Mouse (Mus musculus): ENCODE measurements around the gene C1qtnf9. TPM values are rescaled to one million over a fixed set of nuclear protein-coding genes. Genes with fewer than 3 reads are reported as not detected.

The C1qtnf9 gene
- polyA plus RNA-seq, 1 experiment from 2014 or later = 3.0 TPM

DNA sequence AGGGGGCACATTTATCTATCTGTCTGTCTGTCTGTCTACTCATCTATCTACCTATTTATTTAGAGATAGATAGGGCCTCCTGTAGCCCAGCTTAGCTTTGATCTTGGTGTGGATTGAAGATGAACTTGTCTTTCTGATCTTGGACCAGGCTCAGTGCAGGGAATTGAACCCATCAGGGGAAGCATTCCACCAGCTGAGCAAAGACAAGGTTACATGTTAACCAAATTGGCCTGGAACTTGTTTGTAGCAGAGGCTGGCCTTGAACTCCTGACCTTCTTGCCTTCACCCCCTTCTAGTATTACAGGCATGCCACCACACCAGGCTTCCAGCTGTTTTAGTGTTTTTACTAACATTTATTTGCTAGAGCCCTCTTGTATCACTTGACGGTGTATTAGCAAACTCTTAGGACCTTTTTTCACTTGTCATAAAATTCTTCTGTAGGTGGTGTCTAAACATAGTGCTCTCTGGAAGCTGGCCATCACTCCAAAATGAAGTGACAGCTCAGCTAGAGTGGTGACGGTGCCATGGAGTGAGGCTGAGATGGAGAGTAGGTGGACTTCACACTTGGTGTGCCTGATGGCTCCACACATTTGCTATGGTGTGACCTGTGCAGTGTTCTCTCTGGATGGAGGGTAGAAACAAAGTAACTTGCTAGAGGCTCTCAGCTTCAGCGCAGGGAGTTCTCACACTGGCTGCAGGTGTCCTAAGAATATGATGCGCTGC, 28.8 kb downstream of the C1qtnf9 start:
- TF ChIP-seq CTCF (IDR thresholded peaks at IDR 0.05; ENCODE audit: low read depth) = no peak
- ATAC-seq (ENCODE audit: low FRiP score, low TSS enrichment) (no peak), DNase-seq (ENCODE audit: low spot score) (no peak)
- no peak overlapping the region for H3K9ac ChIP-seq (ENCODE audit: low read length)
- 82% methylated on average over 4 of the region's 4 CpGs for WGBS
- H3K27me3 ChIP-seq (ENCODE audit: control insufficient read depth, insufficient read depth, low read length) = no peaks in the 10 kb centered on the region
- no peaks in the 10 kb centered on the region for H3K4me1 ChIP-seq (replicated peaks; ENCODE audit: control insufficient read depth, insufficient read depth)
- no peaks in the 10 kb centered on the region for H3K9me3 ChIP-seq (ENCODE audit: control insufficient read depth, low read length)
- H3K27ac ChIP-seq (replicated peaks) = no peak overlapping the region
- H3K4me2 ChIP-seq (replicated peaks; ENCODE audit: low read depth) = no peak overlapping the region
- no peak overlapping the region for H3K4me3 ChIP-seq (ENCODE audit: low read depth, low read length)
- peaks cover 10% of the 10 kb centered on the region; the same call in 1 of the 2 replicates for H3K36me3 ChIP-seq (ENCODE audit: control insufficient read depth, insufficient read depth, low read length)

- no peak overlapping the region for H3K27ac ChIP-seq (replicated peaks)
- ATAC-seq (ENCODE audit: low FRiP score, low TSS enrichment) (no peak), DNase-seq (ENCODE audit: low spot score) (no peak)
- no peaks in the 10 kb centered on the region for H3K9me3 ChIP-seq (ENCODE audit: control insufficient read depth, low read length)
- H3K27me3 ChIP-seq (ENCODE audit: control insufficient read depth, insufficient read depth, low read length) = no peaks in the 10 kb centered on the region
- H3K4me3 ChIP-seq (ENCODE audit: low read depth, low read length) = no peak overlapping the region
- H3K36me3 ChIP-seq (ENCODE audit: control insufficient read depth, insufficient read depth, low read length) = peaks cover 11% of the 10 kb centered on the region; the same call in 1 of the 2 replicates
- no peaks in the 10 kb centered on the region for H3K4me1 ChIP-seq (replicated peaks; ENCODE audit: control insufficient read depth, insufficient read depth)
- no peak for TF ChIP-seq EP300 (optimal IDR thresholded peaks at IDR 0.05)
- TF ChIP-seq CTCF (IDR thresholded peaks at IDR 0.05; ENCODE audit: low read depth) = no peak
- no peak overlapping the region for H3K4me2 ChIP-seq (replicated peaks; ENCODE audit: low read depth)
- H3K9ac ChIP-seq (ENCODE audit: low read length) = no peak overlapping the region
- 87% methylated on average over 5 of the region's 5 CpGs for WGBS
Observed at GRCm38 (mm10) chr14:60797596-60797995, 29.7 kb downstream of the C1qtnf9 start.

DNA sequence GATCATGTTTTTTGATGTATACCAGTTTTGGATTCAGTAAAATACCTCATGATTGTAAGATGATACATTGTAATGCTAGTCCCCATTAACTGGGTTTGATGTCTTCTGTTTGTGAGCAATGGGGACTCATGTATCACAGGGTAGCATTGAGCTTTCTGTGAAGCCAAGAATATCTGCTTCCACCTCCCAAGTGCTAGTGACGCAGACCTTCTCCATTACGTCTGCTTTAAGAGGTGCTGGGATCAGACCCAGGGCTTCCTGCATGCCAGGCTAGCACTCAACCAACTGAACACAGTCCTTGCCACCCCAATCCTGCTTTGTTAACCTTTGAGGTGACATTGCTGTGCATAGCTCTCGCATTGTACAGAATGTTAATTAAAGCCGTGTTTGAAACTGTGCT, 30.8 kb downstream of the C1qtnf9 start:
- no peak for TF ChIP-seq EP300 (optimal IDR thresholded peaks at IDR 0.05)
- TF ChIP-seq CTCF (IDR thresholded peaks at IDR 0.05; ENCODE audit: low read depth) = no peak
- Histone ChIP-seq H3K36me3 (ENCODE audit: control insufficient read depth, insufficient read depth, low read length) (peaks cover 13% of the 10 kb centered on the region; the same call in 1 of the 2 replicates), H3K4me3 (ENCODE audit: low read depth, low read length) (no peak overlapping the region), H3K4me2 (replicated peaks; ENCODE audit: low read depth) (no peak overlapping the region), H3K9ac (ENCODE audit: low read length) (no peak overlapping the region), H3K9me3 (ENCODE audit: control insufficient read depth, low read length) (no peaks in the 10 kb centered on the region), H3K4me1 (replicated peaks; ENCODE audit: control insufficient read depth, insufficient read depth) (no peaks in the 10 kb centered on the region), H3K27ac (replicated peaks) (no peak overlapping the region), H3K27me3 (ENCODE audit: control insufficient read depth, insufficient read depth, low read length) (no peaks in the 10 kb centered on the region)
- DNase-seq (ENCODE audit: low spot score) (no peak), ATAC-seq (ENCODE audit: low FRiP score, low TSS enrichment) (no peak)
- WGBS = 84% methylated on average over 4 of the region's 4 CpGs

DNA sequence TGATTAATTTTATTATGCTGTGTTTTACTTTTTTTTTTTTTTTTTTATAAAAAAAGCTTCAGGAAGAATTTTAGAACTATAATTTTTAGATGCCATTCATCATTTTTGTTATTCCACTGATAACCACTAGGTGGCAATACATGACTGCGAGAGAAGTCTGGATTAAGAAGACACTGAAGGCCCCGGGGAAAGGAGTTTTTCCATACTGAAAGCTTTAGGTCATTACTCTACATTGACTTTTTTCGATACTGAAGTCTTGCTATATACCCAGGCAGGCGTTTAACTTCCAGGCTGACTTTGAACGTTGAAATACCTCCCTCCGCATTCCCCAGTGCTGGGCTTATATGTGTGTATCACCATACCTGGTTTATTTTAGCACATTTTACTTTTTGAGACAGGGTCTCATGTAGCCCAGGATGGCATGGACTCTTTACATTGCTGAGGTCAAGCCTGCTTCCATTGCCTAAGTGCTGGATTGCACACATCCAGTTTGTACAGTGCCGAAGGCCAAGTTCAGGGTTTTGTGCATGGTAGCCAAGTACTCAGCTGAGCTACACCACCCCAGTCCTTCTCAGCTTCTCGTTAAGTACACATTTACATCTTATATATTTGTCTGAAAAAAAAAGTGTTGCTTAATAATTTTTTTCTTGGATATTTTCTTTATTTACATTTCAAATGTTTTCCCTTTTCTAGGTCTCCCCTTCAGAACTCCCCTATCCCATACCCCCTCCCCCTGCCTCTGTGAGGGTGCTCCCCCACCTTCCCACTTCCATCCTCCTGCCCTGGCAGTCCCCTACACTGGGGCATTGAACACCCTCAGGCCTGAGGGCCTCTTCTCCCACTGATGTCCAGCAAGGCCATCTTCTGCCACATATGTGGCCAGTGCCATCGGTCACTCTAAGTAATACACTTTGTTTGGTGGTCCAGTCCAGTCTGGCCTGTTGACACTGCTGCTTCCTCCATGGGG, 32.1 kb downstream of the C1qtnf9 start:
- no peak overlapping the region for H3K4me3 ChIP-seq (ENCODE audit: low read depth, low read length)
- 44% methylated on average over 9 of the region's 9 CpGs for WGBS
- H3K36me3 ChIP-seq (ENCODE audit: control insufficient read depth, insufficient read depth, low read length) = peaks cover 13% of the 10 kb centered on the region; the same call in 1 of the 2 replicates
- ATAC-seq (ENCODE audit: low FRiP score, low TSS enrichment) (no peak), DNase-seq (ENCODE audit: low spot score) (no peak)
- H3K9ac ChIP-seq (ENCODE audit: low read length) = no peak overlapping the region
- H3K27ac ChIP-seq (replicated peaks) = no peak overlapping the region
- H3K9me3 ChIP-seq (ENCODE audit: control insufficient read depth, low read length) = no peaks in the 10 kb centered on the region
- H3K27me3 ChIP-seq (ENCODE audit: control insufficient read depth, insufficient read depth, low read length) = no peaks in the 10 kb centered on the region
- H3K4me2 ChIP-seq (replicated peaks; ENCODE audit: low read depth) = no peak overlapping the region
- TF ChIP-seq EP300 (optimal IDR thresholded peaks at IDR 0.05) = no peak
- TF ChIP-seq CTCF (IDR thresholded peaks at IDR 0.05; ENCODE audit: low read depth) = peak; percentile 84
- no peaks in the 10 kb centered on the region for H3K4me1 ChIP-seq (replicated peaks; ENCODE audit: control insufficient read depth, insufficient read depth)

GRCm38 (mm10) chr14:60802026-60802425, 34.1 kb downstream of the C1qtnf9 start:
- no peaks in the 10 kb centered on the region for H3K9me3 ChIP-seq (ENCODE audit: control insufficient read depth, low read length)

More at GRCm38 (mm10) chr14:60802026-60802425, 34.1 kb downstream of the C1qtnf9 start:
- Histone ChIP-seq H3K4me3 (ENCODE audit: low read depth, low read length) (no peak overlapping the region), H3K27ac (replicated peaks) (no peak overlapping the region), H3K27me3 (ENCODE audit: control insufficient read depth, insufficient read depth, low read length) (no peaks in the 10 kb centered on the region), H3K4me2 (replicated peaks; ENCODE audit: low read depth) (no peak overlapping the region), H3K4me1 (replicated peaks; ENCODE audit: control insufficient read depth, insufficient read depth) (no peaks in the 10 kb centered on the region), H3K9ac (ENCODE audit: low read length) (no peak overlapping the region), H3K36me3 (ENCODE audit: control insufficient read depth, insufficient read depth, low read length) (peaks cover 11% of the 10 kb centered on the region; the same call in 1 of the 2 replicates)
- DNase-seq (ENCODE audit: low spot score) = no peak
- ATAC-seq (ENCODE audit: low FRiP score, low TSS enrichment) = no peak
- WGBS = 87% methylated on average over 13 of the region's 13 CpGs
- TF ChIP-seq EP300 (optimal IDR thresholded peaks at IDR 0.05) (no peak), CTCF (IDR thresholded peaks at IDR 0.05; ENCODE audit: low read depth) (no peak)

Data from stomach, postnatal 0 days (tissue).